Mouse (Mus musculus): ENCODE results near the gene Edn3. TPM values are rescaled to one million over a fixed set of nuclear protein-coding genes. Genes with fewer than 3 reads are reported as not detected.

The Edn3 gene
- polyA plus RNA-seq, 2 experiments from 2014 or later, result not detected

DNA sequence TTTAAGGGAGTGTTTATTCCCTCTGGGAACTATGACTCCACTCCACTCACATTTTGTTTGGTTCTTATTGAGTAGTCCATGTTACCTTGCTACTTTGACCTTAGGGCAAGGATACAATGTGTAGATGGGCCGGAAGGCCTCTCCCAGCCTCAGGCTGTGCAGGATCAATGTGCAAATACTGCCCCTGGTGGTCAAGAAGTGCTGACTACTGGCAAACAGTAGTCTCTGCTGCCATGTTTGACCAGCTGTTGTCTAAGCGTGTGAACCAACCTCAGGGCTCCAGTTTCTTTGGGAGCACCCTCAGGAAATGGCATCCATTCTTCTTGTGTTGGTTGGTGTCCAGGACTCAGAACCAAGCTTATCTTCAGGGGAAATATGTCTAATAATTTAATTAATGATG is 36.6 kb downstream of the Edn3 start:
- no peak for ATAC-seq

DNA sequence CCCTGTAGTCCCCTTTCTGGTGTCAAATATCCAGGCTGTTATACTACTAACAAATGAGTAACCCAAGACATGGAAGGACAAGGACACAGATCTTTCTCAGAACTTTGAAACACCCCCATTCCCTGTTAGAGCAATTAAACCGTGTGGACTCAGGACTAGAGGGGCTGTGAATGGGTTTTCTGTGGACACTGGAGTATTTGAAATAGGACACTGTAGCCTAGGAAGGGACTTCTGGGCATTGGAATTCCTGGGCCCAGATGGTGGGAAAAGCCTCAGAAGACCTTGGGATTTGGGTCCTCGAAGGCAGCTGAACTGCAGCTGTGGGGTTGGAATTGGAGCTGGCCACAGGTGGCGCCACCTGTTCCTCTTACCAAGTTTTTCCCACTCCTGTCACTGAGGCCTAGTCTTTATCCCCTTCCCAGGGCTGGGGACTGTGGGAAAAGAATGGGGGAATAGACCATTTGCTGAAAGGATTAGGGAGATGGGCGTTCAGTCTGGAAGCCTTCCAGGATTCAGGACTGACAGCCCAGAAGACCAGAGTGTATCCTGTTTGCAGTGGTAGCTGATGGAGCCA is 37.2 kb downstream of the Edn3 start:
- ATAC-seq, result no peak

DNA sequence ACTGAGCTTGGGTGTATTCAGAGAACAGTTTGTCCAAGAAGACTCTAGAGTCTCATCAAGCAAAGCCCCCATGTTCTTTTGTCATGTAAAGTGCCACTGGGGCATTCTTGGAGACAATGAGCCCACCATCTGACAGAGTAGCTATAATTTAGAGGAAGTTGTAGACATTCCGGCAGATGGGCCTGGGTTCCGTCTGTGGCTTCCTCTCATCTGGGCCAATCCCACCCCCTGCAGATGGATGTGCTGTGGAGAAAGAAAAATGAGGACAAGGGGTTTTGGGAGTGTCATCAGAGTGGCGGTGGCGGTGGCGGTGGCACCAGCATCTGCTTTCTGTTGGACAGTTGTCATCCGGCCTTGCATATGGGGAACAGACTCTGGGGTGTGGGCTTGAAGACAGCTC is 42.0 kb downstream of the Edn3 start:
- ATAC-seq, result no peak

DNA sequence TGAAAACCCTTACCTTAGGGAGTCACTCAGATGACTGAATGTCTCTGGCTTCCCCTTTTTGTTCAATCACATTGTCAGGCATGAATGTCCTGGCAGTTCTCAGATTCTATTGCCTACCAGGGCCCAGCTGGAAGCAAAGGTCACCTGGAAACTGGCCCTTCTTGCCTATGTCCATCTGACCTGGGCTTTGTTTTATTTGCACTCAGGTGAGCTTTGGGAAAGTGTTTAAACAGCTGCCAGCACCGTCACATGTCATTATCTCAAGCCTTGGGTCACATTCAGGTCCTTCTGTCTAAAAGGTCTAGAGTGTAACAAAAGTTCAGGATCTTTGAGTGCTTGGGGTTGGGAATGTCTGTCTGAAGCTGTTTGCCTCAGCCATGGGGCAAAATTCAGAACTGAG is 43.2 kb downstream of the Edn3 start:
- no peak for ATAC-seq

DNA sequence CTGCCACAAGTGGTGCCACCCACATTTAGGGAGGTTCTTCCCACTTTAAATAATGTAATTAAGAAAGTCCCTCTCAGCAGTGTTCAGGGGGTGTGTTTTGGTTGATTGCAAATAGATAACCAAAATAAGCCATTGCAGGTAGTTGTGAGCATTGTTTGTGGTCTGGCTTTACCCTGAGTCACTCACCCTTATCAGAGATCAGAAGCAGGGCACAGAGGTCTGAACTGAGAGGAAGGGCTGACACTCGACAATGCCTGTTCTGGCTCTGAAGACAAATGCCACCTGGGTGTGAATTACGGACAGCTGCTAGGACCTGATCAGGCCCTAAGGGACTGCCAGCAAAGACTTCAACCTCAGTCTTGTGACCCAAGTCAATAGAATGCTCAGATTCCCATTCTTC is 47.5 kb downstream of the Edn3 start:
- no peak for ATAC-seq

DNA sequence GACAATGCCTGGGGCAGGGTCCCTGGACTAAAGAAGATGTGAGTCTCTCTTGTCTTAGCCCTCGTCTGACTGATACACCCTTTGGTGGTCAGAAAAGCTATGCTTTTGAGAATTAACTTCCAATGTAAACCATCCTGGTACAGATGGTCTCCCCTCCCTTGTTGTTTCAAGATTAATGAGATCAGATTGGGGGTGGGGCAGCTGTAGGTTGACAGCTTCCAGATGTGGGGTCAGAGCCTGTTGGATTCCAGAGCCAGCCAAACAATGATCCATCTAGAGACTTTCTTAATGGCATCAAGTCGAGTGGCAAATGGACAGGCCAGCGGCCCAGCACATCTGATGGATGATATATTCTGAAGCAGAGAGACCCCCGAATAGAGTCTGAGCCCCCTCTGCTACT is 48.9 kb downstream of the Edn3 start:
- ATAC-seq, result no peak

DNA sequence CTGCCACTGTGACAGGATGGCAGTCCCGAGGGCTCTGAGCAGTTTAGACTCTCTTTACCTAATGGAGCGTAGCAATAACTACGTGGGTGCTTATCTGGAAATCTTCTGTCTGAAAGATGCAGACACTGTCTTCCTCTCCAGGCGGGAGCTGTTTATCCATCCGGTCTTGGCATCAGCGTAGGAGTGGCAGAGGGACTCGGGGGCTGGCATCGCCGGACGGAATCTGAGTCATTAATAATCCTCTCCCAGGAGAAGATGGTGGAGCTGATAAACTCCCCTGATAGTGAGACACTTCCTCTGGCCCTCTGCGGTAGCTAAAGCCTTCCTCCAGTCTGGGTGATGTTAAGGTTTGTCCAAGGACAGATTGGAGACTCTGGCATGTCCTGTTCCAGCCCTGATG is 52.9 kb downstream of the Edn3 start:
- ATAC-seq, result no peak

DNA sequence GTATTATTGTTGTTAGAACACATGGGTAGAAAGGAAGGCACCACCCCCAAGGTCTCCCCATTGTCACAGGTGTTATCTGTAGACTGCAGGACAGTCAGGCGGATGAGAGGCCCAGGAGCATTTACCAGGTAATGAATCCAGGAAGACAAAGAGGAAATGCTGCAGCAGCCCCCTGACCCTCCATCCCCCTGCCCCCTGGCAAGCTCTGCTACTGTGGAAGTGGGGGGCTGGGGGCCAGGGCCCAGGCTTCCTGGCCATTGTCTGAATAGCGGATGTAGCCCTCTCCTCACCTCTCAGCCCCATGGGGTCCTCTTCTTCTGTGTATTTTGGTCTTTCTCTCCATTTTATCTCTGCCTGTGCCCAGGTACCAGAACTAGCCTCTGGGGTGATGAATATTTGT is 55.7 kb downstream of the Edn3 start:
- no peak for ATAC-seq

DNA sequence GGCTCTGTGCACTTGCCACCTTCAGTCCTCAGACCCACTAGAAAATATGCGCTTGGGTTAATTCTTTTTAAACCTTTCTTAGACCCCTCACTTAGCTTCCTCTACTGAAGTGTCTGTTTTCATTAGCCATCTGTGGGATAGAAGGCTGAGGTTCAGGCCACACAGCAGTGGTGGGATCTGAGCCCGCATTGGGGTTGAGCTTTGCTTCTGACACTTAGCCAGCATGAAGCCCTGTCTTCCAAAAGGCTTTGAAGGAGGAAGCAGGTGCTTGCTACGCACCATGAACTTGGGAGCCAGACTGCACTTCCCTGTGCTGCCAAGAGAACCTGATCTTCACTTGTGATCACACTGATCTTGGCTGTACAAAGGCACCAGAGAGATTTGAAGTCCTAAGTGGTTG is 59.9 kb downstream of the Edn3 start:
- no peak for ATAC-seq

DNA sequence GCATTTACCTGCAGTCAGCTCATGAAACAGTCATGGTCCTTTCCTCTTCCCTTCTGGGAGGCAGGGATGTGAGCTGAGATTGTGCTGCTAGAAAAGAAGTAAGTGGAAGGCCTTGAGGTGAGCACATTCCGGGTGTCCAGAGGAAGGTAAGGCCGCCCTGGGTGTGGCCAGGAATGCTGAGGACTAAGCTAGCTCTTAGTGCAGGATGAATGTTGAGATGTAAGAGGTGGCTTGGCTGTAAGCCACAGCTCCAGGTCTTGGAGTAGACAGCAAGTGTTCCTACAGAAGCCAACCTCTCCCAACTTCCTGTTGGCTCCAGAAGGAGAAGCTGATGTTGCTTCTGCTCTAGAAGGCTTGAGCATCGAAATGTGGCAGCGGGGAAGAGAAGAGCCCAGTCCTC is 67.4 kb downstream of the Edn3 start:
- no peak for ATAC-seq

DNA sequence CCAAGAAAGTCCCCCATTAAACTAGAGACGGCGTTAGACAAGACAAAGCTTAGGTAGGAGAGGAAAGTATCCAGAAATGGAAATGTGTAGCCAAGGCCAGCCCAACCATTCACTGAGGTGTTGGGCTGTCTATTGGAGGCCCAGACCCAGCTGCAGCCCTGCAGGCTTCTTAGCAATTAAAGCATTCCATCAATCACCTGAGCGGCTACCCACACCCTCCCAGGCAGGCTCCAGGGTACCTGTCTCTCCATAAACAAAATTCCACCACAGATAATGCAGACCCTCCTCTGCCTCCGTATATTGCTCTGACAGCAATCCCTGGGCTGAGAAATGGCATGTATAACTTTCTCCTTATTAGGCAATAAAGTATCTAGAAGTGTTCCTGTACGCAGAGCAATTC is 73.2 kb downstream of the Edn3 start:
- ATAC-seq, result no peak

Other genes starting within 250 kb of the Edn3 start
- 1 to 10 TPM; 9.2 to 9.6 TPM for gene Zfp831, start 117.1 kb upstream of the Edn3 start, polyA plus RNA-seq (2017; shearing (Covaris generic))
- not detected for gene Gm14444, start 249.6 kb downstream of the Edn3 start, polyA plus RNA-seq (2017; shearing (Covaris generic))